21 mouse cellular contexts compared by ENCODE assay signal in the genomic region with DNA sequence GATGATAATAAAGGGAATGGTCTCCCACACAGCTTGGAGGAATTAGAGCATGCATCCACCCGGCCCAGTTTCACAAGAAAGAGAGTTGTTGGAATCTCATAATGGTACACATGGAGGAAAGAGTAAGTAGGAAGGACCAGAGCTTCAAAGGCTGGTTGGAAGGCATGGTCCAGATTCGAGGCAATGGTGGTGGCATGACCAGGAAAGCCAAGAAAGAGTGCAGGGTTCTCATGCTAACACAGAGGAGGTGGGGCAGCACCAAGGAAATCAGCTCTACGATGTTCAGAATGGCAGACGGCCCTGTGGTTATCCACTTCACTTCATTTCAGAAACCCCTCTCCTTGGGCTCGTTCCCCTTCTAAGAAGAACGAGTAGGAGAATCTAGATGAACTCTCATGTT. TPM values are rescaled to one million over a fixed set of nuclear protein-coding genes. Genes with fewer than 3 reads are reported as not detected.
"Had no signal": no experiment of that assay in that cellular context is flagged by ENCODE, and none has a peak within 500 bp of the region (broad histone marks: within the 10 kb centered on the region; RNA-seq: fewer than 3 reads in every experiment).

No protein-coding gene starts in this region.

- H3K9ac ChIP-seq: neural tube, embryonic 13.5 days; neural tube, embryonic 15.5 days; stomach, embryonic 15.5 days had no signal

- H3K36me3 ChIP-seq: neural tube, embryonic 13.5 days; neural tube, embryonic 15.5 days; stomach, embryonic 15.5 days had no signal

- H3K27ac ChIP-seq: neural tube, embryonic 13.5 days; neural tube, embryonic 15.5 days; stomach, embryonic 15.5 days; stomach, postnatal 0 days had no signal

- DNase-seq: retina, postnatal 1 day; right cerebral cortex, adult 18-20 months; right cerebral cortex, postnatal 14 days; right cerebral cortex, postnatal 25 days; right cerebral cortex, postnatal 4 days; spleen, adult 18-20 months; thymus, adult 18-20 months; thymus, adult 2 months; thymus, postnatal 14 days; thymus, postnatal 25 days; thymus, postnatal 36 days; thymus, postnatal 4 days had no signal

- H3K4me1 ChIP-seq: neural tube, embryonic 13.5 days; neural tube, embryonic 15.5 days; stomach, embryonic 15.5 days had no signal

- H3K4me3 ChIP-seq: neural tube, embryonic 13.5 days; neural tube, embryonic 15.5 days; stomach, embryonic 15.5 days had no signal

- H3K9me3 ChIP-seq: neural tube, embryonic 13.5 days; neural tube, embryonic 15.5 days; stomach, embryonic 15.5 days had no signal

- H3K27me3 ChIP-seq: neural tube, embryonic 13.5 days; neural tube, embryonic 15.5 days; stomach, embryonic 15.5 days had no signal

- H3K4me2 ChIP-seq: neural tube, embryonic 13.5 days; neural tube, embryonic 15.5 days; stomach, embryonic 15.5 days had no signal

RNA-seq across cellular contexts. Expression of gene Myh8, which starts 16.0 kb away (rescaled TPM):
- total RNA-seq: neutrophil, adult 5-6 weeks had no signal
- polyA plus RNA-seq: small intestine, adult 2 months; testis, adult 2 months had no signal

RNA-seq across cellular contexts. Expression of gene Myh4, which starts 23.1 kb away (rescaled TPM):
- total RNA-seq: neutrophil, adult 5-6 weeks had no signal
- polyA plus RNA-seq: neural tube, embryonic 13.5 days; neural tube, embryonic 15.5 days; small intestine, adult 2 months; spleen, adult 2 months; stomach, embryonic 14.5 days; stomach, embryonic 15.5 days; stomach, postnatal 0 days had no signal
